Mouse (Mus musculus): ENCODE measurements at regions not wholly inside any gene's neighbourhood (a gene's known extent, or its start where the extent isn't known, plus 50 kb on each side); places are given as distances from the start of the nearest gene placed in this dataset.
A peak's percentile ranks its signal among the peaks of the same experiment; 100 is the strongest.
"Not testable (repeated sequence)": the region's sequence is repeated elsewhere in the genome, so short reads cannot be mapped to it uniquely, and the experiment has no call there.

DNA sequence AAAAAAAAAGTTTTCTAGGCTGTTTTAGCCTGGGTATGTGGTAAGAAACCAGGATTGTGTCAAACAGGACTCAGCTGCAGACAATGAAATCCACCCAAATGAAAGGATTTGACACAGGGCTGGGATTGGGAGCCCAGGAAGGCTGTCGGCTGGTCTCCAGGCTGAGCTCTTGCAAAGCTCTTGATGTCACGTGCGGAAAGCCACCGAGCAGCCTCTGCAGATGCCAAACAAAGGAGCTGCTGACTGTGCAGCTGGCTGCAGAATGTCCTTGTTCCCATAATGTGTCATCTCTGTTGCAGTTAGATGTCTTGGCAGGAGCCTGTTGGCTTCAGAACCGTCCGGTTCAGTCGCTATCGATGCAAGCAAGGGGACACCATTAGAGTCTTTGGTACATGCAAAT, 56.1 kb downstream of the Bbs10 start:
- peak; percentile 83 for DNase-seq

DNA sequence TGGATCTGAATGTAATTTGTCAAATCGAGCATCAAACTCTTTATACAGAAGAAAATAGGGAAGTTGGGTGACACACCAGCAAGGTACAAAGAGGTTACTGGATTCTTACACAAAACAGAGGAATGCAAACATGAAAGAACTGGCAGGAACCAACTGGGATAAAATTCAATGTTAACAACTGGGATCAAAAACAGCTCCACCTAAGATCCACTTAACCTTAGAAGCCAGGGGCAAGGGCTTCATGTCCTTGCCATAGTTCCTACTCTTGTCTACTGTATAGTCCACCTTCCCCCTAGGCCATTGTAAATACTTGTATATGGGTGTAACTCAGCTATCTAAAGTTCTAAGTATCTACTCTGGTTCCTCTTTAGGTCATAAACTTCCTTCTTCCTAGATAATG, 59.9 kb downstream of the Bbs10 start:
- not testable (repeated sequence) for DNase-seq

DNA sequence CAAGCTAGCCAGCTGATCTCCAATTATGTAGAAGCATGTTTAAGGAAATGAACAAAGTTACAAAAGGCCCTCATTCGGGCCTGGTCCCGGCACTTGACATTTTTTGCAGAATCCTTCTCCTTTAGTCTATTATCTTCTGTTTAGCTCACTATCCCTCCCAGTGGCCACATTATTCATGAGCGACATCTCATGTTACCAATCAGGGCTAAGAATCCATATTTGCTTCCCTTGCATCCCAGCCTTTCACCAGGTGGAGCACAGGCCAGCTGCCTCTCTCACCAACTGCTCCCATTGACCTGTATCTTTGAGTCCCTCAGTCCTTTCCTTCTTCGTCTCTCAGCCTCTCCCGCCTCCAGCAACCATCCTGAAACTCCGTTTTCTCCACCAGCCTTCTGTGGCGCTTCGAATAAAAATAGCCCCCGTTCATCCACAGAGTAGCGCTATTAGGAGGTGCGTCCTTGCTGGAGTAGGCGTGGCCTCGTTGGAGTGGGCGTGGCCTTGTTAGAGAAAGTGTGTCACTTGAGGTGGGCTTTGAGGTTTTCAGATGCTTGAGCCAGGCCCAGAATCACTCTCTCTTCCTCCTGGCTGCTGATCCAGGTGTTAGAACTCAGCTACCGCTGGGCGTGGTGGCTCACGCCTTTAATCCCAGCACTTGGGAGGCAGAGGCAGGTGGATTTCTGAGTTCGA, 63.4 kb downstream of the Bbs10 start:
- DNase-seq = no peak

DNA sequence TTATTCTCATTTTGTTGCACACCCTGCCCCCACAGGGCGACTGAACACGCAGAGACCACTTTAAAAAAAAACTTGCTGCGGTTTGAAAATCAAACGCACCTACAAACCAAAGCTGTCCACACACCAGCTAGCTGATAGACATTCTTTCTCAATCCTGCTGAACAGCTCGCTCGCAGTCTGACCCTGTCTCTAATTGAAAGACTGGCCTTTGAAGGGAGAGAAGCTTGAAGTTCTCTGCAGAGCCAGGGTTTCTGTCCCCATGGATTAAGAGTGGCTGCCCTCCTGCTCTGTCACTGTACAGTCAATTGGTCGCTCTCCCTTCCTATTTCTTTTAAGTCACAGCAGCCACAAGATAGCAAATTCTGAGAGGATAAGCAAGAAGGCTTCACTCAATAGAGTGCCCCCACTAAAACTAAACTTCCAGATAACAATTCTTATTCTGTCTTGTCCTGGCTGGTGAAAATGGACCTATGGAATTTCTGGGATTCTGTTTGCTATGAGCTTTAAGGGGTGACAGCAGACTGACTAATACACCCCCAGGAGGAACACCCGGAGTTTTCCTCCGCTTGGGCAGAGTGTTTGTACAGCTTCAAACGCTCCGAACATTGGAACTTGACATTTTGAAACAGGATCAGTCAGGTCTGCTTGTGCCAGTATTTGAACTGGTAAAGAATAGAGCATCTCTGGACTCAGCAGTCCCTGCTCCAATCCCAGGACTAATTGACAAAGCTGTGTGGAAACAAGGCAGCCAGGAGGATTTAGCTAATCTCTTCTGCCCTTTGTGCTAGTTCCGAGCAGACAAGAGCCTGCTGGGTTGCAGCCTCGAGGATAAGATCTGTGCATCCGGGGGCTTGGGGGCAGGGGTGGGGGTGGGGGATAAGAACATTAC, 65.5 kb downstream of the Bbs10 start:
- DNase-seq = no peak

DNA sequence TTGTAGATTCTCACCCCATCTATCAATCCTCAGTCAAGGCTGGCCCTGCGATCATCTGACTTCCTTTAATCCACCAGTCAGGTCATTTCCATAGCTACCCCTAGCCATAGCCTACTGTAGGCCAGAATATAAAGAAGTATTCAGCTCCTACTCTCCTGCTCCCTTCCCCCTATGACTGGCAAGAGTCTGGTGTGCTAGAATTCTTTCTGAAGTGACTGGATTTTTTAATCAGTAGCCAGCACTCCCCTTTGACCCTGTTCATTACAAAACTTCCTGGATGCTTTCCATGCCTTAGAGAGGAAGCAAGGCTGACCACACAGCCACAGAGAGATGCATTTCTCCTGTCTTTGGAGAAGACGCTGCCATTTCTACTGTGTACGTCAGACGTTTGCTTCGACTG, 66.5 kb downstream of the Bbs10 start:
- peak; percentile 23 for DNase-seq

DNA sequence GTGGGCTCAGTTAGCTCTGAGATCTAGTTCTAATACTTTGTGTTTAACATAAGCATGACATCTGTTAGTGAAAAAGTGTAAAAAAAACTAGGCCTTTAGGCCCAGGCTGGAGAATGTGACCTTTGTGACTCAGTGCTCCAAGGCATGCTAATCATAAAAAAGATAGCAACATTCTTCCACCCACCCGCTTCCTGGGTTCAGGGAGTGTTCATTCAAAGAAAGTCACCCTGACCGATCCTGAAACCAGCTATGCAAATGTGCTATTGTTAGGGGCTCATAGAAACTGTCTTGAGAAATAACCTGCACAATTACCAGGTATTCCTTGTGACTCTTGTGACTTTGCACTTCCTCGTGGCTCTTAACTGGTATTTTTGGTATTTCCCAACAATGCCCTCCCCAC, 70.6 kb downstream of the Bbs10 start:
- DNase-seq = not testable (repeated sequence)

DNA sequence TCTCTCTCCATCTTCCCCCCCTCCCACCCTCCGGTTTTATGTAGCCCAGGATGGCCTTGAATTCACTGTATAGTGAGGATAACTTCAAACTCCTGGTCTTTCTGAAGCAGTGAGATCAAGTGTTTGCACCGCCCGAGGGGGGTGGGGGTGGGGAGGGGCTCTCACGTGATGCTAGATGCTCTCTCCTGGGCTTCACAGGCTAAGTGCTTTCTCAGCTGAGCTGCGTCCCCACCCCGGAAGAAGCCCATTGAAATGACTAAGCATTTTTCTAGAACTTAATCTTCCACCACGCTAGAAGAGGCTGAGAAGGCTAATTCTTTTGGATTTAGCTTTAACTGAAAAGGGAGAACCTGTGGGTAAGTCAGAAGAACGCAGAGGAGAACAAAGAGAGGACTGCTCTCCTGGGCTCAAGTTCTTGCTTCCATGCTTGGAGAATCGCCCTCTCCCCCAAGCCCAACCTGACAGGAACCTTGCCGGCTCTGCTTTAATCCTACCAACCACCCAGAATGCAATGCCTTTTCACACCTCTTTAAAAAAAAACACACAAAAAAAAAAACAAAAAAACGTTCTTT, 79.7 kb downstream of the Bbs10 start:
- DNase-seq = no peak

DNA sequence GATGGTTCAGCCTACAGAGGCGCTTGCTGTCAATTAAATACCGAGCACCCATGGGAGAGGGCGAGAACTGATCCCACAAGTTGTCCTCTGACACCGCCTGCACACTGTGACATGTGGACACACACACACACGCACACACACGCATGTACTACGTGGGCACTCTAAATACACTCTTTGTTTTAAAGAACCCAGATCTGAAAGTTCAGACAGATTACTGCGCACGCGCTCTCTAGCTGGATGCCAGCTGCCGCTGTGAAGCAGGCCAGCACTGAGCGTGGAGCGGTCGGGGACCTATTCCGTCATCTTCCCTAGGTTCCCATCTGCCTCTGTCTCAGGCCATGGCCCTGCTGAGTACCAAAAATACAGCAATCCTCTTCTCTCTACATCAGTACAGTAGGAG, 83.2 kb downstream of the Bbs10 start:
- DNase-seq = no peak

DNA sequence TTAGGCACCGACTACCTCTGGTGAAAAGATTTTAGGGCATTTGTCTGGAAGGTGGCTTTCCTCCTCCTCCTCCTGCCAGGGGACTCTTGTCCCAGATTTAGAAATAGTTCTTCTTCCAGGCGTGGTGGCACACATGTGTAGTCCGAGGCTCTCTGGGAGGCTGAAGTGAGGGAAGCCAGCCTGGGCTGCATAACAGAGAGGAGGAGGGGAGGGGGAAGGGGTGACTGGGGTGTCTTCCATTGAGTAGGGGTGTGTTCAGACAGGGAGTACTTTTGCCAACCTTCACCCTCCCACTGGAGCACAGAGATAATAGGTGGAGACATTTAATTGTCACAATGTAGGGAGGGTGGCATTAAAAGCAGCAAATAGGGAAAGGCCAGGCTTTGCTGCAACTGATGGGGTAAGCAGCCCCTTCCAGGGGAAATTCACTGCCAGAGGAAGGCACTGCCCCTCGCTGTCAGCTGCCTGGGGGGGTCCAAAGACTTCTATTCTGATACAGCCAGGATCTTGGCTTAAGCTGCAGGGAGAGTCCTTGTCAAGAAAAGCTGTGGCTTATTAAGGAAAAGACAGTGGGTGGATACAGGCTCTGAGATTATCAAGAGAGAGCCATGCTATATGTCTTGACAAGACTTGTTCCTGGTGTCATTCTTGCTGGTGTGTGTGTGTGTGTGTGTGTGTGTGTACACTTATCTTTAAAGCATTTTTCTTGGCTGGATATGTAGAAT, 83.9 kb downstream of the Bbs10 start:
- DNase-seq = no peak

DNA sequence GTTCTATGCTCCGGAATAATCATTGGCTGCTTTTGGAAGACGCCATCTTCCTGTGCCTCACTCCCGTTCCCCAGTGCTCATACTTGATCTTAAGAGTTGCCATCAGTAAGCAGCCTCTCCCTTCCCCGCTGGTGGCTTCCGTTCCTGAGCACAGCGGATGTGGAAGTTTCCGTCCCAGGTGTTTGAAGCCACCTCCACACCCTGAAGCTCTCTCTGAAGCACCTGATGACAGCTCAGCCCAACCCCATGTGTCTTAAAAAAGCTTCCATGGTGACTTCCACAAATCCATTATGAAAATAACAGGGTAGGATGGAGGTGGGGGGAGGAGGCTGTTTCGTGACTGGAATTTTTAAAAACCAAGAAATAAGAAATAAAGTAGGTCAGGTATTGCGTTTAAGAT, 87.1 kb downstream of the Bbs10 start:
- DNase-seq = no peak

DNA sequence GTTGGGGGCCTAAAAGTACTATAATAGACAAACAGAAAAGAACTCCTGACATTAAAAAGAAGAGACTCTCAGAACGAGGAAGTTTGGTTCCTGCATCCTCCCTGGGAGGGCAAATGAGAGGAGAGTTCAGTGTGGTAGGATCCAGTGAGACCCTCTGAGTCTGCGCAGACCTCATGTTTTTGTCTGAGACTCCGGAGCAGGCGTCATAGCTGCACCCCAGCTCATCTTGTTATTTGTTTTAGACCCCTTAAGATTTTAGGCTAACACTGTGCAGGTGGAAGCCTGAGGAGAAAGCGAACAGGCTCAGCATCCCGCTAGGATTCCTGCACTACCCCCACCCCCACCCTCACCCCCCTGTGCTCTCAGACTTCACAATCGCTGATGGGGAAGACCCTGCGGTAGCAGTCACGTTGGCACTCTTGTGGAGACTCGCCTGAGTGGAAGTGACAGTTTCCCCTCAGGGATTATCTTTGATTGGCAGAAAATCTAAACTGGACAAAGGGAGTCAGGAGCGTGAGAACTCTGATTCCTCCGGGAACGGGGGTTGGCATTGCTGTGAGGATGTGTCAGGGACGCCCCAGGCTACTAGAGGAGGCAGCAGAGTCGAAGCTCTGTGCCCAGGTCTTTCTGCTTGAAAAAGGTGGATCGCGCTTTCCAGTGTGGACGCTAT, 85.0 kb upstream of the Nap1l1 start:
- DNase-seq = no peak

DNA sequence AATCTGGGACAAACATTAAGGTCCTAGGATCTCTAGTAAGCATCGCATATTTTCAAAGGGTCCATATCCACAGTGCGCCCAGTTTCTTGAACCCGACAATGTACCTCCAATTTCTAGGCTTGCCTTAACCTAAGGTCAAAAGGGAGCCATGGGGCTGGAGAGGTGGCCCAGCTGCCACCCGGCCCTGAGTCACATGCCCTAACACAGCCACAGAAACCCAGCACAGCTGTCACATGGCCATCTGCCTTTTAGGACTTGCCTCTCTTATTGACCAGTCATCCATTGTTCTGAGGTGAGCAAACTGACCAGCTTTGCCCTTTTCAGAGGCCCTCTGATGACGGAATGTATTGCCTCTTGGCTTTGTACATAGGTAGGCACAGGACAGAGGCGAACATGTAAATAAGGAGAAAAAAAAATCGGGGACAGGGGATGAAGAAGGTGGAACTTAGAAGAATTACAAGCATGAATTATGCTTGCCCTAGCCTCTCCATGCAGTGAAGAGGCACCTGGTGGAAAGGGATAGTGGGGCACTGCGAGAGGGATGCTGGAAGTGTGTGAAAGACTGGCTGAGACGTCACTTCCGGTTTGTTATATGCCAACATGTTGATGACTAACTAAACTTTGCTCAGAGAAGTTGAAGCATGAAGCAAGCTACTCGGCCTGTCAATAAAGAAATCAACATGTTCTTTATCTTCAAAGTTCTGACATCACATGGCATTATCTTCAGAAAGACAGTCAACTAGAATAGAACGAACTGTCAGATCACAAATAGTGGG, 84.3 kb upstream of the Nap1l1 start:
- DNase-seq = no peak

DNA sequence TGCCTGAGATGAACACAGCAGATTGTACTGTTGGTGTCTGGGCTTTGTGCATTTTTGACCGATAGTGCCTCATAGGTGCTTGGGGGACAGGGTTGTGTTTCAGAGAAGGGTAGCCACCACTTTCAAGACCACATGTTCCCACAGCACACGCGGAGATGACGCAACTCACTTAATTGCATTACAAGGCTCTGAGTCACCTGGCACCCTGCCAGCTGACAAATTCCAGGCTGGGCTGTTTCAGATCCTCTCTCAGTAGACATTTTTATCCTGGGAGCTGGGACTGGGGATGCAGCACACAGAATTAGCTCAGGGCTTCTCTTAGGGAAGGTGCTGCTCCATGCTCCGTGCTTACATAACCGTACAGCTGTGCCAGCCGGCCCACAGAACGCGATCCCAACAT, 83.1 kb upstream of the Nap1l1 start:
- peak; percentile 79 for DNase-seq

DNA sequence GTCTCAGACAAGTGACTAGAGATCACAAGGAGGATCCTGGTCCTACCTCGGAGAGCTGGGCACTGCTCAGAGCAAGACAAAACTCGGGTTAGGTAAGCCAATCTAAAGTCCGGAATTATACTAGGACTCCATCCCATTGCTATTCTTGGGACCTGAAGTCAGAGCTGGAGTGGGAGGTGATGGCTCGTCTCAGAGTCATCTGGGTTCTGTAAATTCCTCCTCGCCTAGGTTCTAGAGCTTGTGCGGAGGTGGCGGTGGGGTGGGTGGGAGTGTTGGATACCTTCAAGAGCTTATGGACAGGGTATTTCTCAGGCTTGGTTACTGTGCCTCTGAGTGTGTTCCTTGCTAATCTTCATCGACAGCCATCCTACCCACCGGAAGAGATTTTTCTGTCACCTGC, 78.6 kb upstream of the Nap1l1 start:
- no peak for DNase-seq

DNA sequence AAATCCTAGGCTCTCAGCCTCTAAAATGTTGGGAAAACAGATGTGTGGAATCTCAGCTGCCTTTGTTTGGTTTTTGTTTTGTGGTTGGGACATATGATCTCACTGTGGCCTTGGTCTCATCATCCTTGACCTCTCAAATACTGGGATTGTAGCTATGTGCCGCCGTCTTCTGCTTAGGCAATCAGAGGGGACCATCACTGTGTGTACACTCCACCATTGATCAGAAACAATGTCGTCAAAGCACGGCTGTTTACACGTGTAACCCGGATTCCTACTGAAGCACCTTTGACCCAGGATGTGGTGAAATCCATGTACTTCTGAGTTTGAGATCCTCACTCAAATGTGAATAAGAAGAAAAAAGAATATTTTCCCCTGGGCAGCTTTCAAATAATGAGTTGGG, 68.0 kb upstream of the Nap1l1 start:
- DNase-seq = no peak

DNA sequence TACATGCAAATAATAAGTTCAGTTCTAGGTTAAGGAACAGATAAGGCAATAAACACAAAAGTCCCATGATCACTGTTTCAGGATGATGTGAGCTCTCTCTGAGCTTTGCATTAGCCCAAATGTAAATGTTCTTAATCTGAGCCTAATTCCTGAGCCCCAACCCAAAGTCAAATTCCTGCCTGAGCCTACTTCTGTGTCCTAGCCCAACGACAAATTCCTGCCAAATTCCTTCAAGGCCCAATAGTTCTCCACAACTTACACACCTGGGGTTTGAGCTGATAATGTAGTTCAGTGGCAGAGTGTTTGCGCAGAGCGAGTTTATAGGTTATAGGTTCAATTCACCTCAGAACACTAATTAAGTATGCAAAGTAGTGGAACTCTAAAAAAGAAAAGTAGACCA, 64.1 kb upstream of the Nap1l1 start:
- no peak for DNase-seq

DNA sequence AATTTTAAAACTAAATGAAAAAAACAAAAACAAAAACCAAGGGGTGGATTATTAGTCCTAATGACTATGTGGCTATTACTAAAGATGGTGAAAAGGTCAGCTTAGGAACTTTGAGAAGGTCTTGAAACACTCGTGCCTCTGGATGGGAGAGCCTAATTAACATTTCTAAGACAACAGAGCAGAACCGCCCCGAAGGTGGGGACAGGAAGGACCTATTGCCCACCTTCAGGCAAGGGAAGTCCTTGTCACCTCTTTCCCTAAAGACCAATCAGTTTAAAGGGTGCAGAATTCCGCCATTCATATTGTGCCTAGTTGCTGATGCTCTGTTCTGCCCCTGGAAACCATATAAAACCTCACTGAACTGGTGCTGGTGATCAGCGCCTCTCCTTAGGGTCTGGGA, 63.5 kb upstream of the Nap1l1 start:
- no peak for DNase-seq

DNA sequence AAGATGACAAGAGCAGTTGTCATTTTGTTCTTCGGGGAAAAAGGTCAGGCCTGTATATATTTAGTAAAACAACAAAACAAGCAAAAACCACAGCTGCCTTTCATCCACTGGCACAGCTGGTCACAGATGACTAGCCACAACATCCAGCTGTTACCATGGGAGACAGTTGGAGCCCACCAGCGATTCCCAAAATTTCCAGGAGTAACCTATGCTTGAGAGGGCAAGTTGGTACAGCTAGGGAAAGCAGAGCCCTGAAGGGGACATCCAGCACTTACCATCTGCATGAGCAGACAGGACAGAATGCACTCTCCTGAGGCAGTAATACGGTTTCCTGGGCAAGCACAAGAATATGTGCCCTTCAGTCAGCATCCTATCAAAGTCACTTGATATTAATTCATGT, 62.9 kb upstream of the Nap1l1 start:
- DNase-seq = no peak

DNA sequence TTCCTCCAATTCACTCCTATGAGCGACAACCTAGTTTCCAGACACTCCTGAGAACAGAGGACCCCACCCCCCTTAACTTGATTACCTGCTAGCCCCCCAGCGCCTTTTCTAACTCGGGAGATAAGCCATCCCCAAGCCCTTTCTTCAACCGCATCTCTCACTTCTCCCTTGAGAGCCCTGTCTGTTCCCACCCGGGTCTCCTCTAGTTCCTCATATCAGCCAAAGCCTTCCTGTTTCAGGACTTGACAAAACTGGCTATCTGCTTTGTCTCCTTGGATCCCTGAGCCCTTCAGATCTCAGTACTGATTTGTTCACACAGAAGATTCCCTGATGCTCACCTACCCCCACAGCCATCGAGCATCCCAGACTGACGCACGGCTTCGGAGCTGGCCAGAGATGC, 61.5 kb upstream of the Nap1l1 start:
- no peak for DNase-seq

DNA sequence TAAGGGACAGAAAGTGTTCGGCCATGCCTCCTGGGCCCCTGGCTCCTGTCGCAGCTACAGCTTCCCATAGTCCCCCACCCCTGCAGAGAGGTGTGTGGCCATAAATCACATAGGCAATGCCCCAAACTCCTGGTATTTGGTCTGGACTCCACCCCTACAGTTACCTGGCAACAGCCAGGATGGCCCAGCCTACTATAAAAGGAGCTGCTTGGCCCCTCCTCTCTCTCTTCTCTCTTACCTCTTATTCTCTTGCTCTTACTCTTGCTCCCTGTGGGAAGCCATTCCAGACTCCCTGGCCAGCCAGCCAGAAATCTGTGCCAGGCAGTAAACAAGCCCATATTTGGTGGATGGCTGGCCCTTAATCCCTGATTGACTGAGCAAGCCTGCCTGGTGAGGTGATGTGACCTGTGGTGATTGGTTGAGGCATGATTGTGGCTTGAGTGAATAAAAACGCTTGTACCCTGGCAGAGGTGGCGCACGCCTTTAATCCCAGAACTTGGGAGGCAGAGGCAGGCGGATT, 56.4 kb upstream of the Nap1l1 start:
- no peak for DNase-seq

DNA sequence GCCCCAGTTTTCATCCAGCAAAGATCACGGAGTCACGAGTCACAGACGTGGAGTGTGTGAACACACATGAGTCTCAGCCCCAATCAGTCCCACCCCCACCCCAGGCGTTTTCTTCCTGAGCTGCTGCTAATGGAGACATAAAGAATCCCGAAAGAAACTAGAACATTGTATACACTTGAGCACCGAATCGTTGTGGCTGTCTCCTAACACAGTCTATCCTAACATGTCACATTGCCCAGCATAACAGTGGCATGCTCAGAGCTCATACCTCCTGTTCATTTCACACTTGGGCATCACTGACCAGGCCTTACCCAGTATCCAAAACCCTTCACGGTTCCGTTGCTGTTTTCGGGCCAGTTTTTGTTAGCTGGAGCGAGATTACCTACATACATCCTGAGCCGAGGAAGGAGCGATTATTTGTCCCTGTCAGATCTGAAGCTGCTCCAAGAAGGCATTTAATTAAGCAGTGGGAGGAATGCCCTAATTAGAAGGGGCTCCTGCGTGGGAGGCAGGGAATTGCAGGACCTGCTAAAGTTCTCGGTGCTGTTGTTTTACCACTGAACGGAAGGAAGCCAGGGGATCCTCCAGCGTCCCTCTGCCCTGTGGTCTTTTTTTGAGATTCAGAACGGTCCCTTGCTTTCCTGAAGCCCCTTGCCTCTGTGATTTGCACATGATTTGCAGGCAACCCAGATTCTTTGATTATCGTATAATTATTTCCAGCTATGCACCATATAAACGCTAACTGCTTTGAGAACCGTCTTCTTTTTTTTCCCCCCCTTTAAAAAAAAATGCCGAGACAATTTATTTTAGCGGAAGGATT, 53.4 kb upstream of the Nap1l1 start:
- no peak for DNase-seq
